ENCODE assay signal across 20 mouse cellular contexts in genomic region chr3:79223281-79223680, GRCm38 (mm10).
DNase-seq lines count a peak whose midpoint lies in the region; ATAC-seq and TF ChIP-seq lines count a peak whose summit lies in the region.
"Had no signal": no experiment of that assay in that cellular context is flagged by ENCODE, and none has a peak within 500 bp of the region (broad histone marks: within the 10 kb centered on the region; RNA-seq: fewer than 3 reads in every experiment).

No protein-coding gene starts in this region.

- peaks cover 16% of the 10 kb centered on the region for H3K4me1 ChIP-seq in cortical plate, adult 2 months (ENCODE audit: control insufficient read depth, insufficient read depth, low read length)
- H3K4me1 ChIP-seq in intestine, embryonic 15.5 days (replicated peaks), result peaks cover 12% of the 10 kb centered on the region; the same call in 1 of the 2 replicates
- peaks cover 44% of the 10 kb centered on the region for H3K4me1 ChIP-seq in kidney, embryonic 16.5 days (ENCODE audit: insufficient read depth, low read length)
- H3K4me1 ChIP-seq in forebrain, embryonic 13.5 days, result peaks cover 22% of the 10 kb centered on the region

- H3K27ac ChIP-seq in left cerebral cortex, adult 2 months, result peak overlapping the region; percentile 59; the same call in 1 of the 2 replicates
- H3K27ac ChIP-seq in cortical plate, adult 2 months (ENCODE audit: insufficient read depth, low read length), result no peak overlapping the region
- H3K27ac ChIP-seq in intestine, embryonic 15.5 days, result no peak overlapping the region
- 0 out of 2 replicates have a peak overlapping the region, but pooled peaks have one; percentile 40 for H3K27ac ChIP-seq in kidney, embryonic 16.5 days (ENCODE audit: low read length)
- no peak overlapping the region for H3K27ac ChIP-seq in forebrain, embryonic 13.5 days
- H3K27ac ChIP-seq: embryonic facial prominence, embryonic 13.5 days; hindbrain, embryonic 14.5 days; kidney, postnatal 0 days; limb, embryonic 13.5 days; midbrain, embryonic 12.5 days had no signal

- peak overlapping the region; percentile 5; the same call in 1 of the 2 replicates for H3K4me2 ChIP-seq in intestine, embryonic 15.5 days (replicated peaks)
- peak overlapping the region; percentile 23; the same call in 1 of the 2 replicates for H3K4me2 ChIP-seq in kidney, embryonic 16.5 days (replicated peaks; ENCODE audit: low read depth, low read length)
- H3K4me2 ChIP-seq in forebrain, embryonic 13.5 days, result no peak overlapping the region
- H3K4me2 ChIP-seq: embryonic facial prominence, embryonic 13.5 days; heart, embryonic 12.5 days; hindbrain, embryonic 14.5 days; limb, embryonic 13.5 days; midbrain, embryonic 12.5 days had no signal

- H3K4me3 ChIP-seq in left cerebral cortex, adult 2 months, result no peak overlapping the region
- H3K4me3 ChIP-seq in cortical plate, adult 2 months (ENCODE audit: insufficient read depth, low read length), result 0 out of 2 replicates have a peak overlapping the region, but pooled peaks have one; percentile 1
- no peak overlapping the region for H3K4me3 ChIP-seq in intestine, embryonic 15.5 days (replicated peaks)
- no peak overlapping the region for H3K4me3 ChIP-seq in kidney, embryonic 16.5 days (ENCODE audit: low read length)
- H3K4me3 ChIP-seq in forebrain, embryonic 13.5 days, result no peak overlapping the region
- H3K4me3 ChIP-seq: embryonic facial prominence, embryonic 13.5 days; heart, embryonic 12.5 days; limb, embryonic 13.5 days; midbrain, embryonic 12.5 days had no signal

- H3K9me3 ChIP-seq in intestine, embryonic 15.5 days, result no peaks in the 10 kb centered on the region
- H3K9me3 ChIP-seq in kidney, embryonic 16.5 days (ENCODE audit: low read length), result no peaks in the 10 kb centered on the region
- no peaks in the 10 kb centered on the region for H3K9me3 ChIP-seq in forebrain, embryonic 13.5 days (replicated peaks)
- H3K9me3 ChIP-seq: embryonic facial prominence, embryonic 13.5 days; heart, embryonic 12.5 days; limb, embryonic 13.5 days; midbrain, embryonic 12.5 days had no signal

- H3K36me3 ChIP-seq in intestine, embryonic 15.5 days, result no peaks in the 10 kb centered on the region
- no peaks in the 10 kb centered on the region for H3K36me3 ChIP-seq in kidney, embryonic 16.5 days (ENCODE audit: insufficient read depth, low read length)
- no peaks in the 10 kb centered on the region for H3K36me3 ChIP-seq in forebrain, embryonic 13.5 days (ENCODE audit: poor library complexity, severe bottlenecking)
- H3K36me3 ChIP-seq: embryonic facial prominence, embryonic 13.5 days; heart, embryonic 12.5 days; limb, embryonic 13.5 days; midbrain, embryonic 12.5 days had no signal

- H3K9ac ChIP-seq in intestine, embryonic 15.5 days, result no peak overlapping the region
- no peak overlapping the region for H3K9ac ChIP-seq in kidney, embryonic 16.5 days (replicated peaks; ENCODE audit: low read length)
- no peak overlapping the region for H3K9ac ChIP-seq in forebrain, embryonic 13.5 days
- H3K9ac ChIP-seq: embryonic facial prominence, embryonic 13.5 days; heart, embryonic 12.5 days; hindbrain, embryonic 14.5 days; limb, embryonic 13.5 days; midbrain, embryonic 12.5 days had no signal

- DNase-seq in left cerebral cortex, adult 2 months (ENCODE audit: extremely low spot score in 1 of 2, low spot score in 2 of 2), result no peak
- DNase-seq in left cerebral cortex, adult 11 months (ENCODE audit: low spot score), result no peak
- no peak for DNase-seq in MN1 (ENCODE audit: low spot score)
- no peak for DNase-seq in ovary, adult 18-20 months (ENCODE audit: low spot score)
- DNase-seq: adrenal gland, postnatal 10 days; cerebellum, adult 9-11 months; lung, postnatal 10 days had no signal

- 31% methylated on average over 8 of the region's 8 CpGs for WGBS in intestine, embryonic 15.5 days
- 28% methylated on average over 8 of the region's 8 CpGs for WGBS in kidney, embryonic 16.5 days
- WGBS in forebrain, embryonic 13.5 days, result 65% methylated on average over 8 of the region's 8 CpGs

- ATAC-seq in intestine, embryonic 15.5 days, result peak; percentile 58
- ATAC-seq in kidney, embryonic 16.5 days (ENCODE audit: low FRiP score, low TSS enrichment), result peak; percentile 71
- no peak for ATAC-seq in forebrain, embryonic 13.5 days
- ATAC-seq: activated CD4-positive, CD25-positive, alpha-beta regulatory T cell, adult 4 months; forebrain, embryonic 16.5 days; Patski had no signal

- no peak for TF ChIP-seq CTCF in left cerebral cortex, adult 2 months (IDR thresholded peaks at IDR 0.05)
- TF ChIP-seq CTCF in cortical plate, adult 2 months (IDR thresholded peaks at IDR 0.05; ENCODE audit: extremely low read depth, insufficient read depth, low read length), result no peak

- TF ChIP-seq POLR2A in cortical plate, adult 2 months (IDR thresholded peaks at IDR 0.05; ENCODE audit: extremely low read depth, insufficient read depth, low read length), result no peak

- intact Hi-C loops in left cerebral cortex, adult 2 months (cut with DNase I), result loop anchor here (5.0 kb wide), 3 partner anchors 214 to 364 kb away; no protein-coding TSS in a partner anchor

- H3K27me3 ChIP-seq in intestine, embryonic 15.5 days (replicated peaks), result no peaks in the 10 kb centered on the region
- H3K27me3 ChIP-seq in kidney, embryonic 16.5 days (ENCODE audit: insufficient read depth, low read length), result no peaks in the 10 kb centered on the region
- no peaks in the 10 kb centered on the region for H3K27me3 ChIP-seq in forebrain, embryonic 13.5 days
- H3K27me3 ChIP-seq: embryonic facial prominence, embryonic 13.5 days; heart, embryonic 12.5 days; limb, embryonic 13.5 days; Patski had no signal

Comparison
In these comparisons a context has a peak if more than half of its experiments do, and no peak if none do; other contexts are left out.
1. H3K27ac ChIP-seq: peak in left cerebral cortex, adult 2 months (single experiment) and kidney, embryonic 16.5 days (single experiment); none in cortical plate, adult 2 months (single experiment), intestine, embryonic 15.5 days (single experiment) and forebrain, embryonic 13.5 days (single experiment).